Mouse (Mus musculus) B cell, adult 67 days (primary cell): ENCODE results near the gene Rrnad1. TPM values are rescaled to one million over a fixed set of nuclear protein-coding genes. Genes with fewer than 3 reads are reported as not detected.

Source experiments
- total RNA-seq, 2 experiments: library from RNA; stranded (reverse); gene quantifications; 4 replicates each; pipeline ENCODE4 v1.2.4; 2023

The Rrnad1 gene
- total RNA-seq = 10 to 100 TPM; 41.3 to 46.0 TPM

GRCm38 (mm10) chr3:87930078-87930795 lies at the start of gene Rrnad1, which contains the start of gene Isg20l2:
TSS of gene Rrnad1 (minus strand) at chr3:87930717.
TSS of gene Isg20l2 (plus strand) at chr3:87930314.

GRCm38 (mm10) chr3:87970939-87971488 lies 40.5 kb upstream of the Rrnad1 start, which contains the start of gene Nes:
TSS of gene Nes (plus strand) at chr3:87971078.

GRCm38 (mm10) chr3:87948378-87949265 lies 18.1 kb upstream of the Rrnad1 start, which contains the start of gene Crabp2:
TSS of gene Crabp2 (plus strand) at chr3:87948666.

GRCm38 (mm10) chr3:87919336-87920108 lies 11.0 kb downstream of the Rrnad1 start, which contains the start of gene Mrpl24:
TSS of gene Mrpl24 (plus strand) at chr3:87919506.

GRCm38 (mm10) chr3:87905880-87906485 lies 24.5 kb downstream of the Rrnad1 start, which contains the start of gene Hdgf:
TSS of gene Hdgf (plus strand) at chr3:87906321.

GRCm38 (mm10) chr3:87885281-87886003 lies 45.1 kb downstream of the Rrnad1 start, which contains the start of gene Prcc:
TSS of gene Prcc (minus strand) at chr3:87885608.

Other genes with a start within 250 kb of the Rrnad1 start
- gene Lrrc71, start 182.1 kb downstream of the Rrnad1 start, total RNA-seq = under 1 TPM in 1 of 2 experiments, not detected in 1; 0.67 TPM
- gene Ntrk1, start 135.6 kb downstream of the Rrnad1 start, total RNA-seq = not detected
- gene Insrr, start 133.8 kb downstream of the Rrnad1 start, total RNA-seq = under 1 TPM in 1 of 2 experiments, not detected in 1; 0.12 TPM
- 10 to 100 TPM; 22.3 to 30.3 TPM for gene Pear1, start 106.4 kb downstream of the Rrnad1 start, total RNA-seq
- gene Sh2d2a, start 84.0 kb downstream of the Rrnad1 start, total RNA-seq = 10 to 100 TPM; 29.2 to 32.6 TPM
- gene Prcc, start 45.1 kb downstream of the Rrnad1 start, total RNA-seq = 10 to 100 TPM; 56.5 to 62.3 TPM
- 10 to 100 TPM; 83.0 to 85.0 TPM for gene Hdgf, start 24.4 kb downstream of the Rrnad1 start, total RNA-seq
- gene Mrpl24, start 11.2 kb downstream of the Rrnad1 start, total RNA-seq = 100 to 1,000 TPM; 134 to 154 TPM
- 10 to 100 TPM; 65.3 to 67.4 TPM for gene Isg20l2, start 403 bp downstream of the Rrnad1 start, total RNA-seq
- gene Crabp2, start 17.9 kb upstream of the Rrnad1 start, total RNA-seq = 1 to 10 TPM in 1 of 2 experiments, not detected in 1; 3.1 TPM
- not detected for gene Nes, start 40.4 kb upstream of the Rrnad1 start, total RNA-seq
- gene Bcan, start 69.5 kb upstream of the Rrnad1 start, total RNA-seq = not detected
- gene Hapln2, start 96.9 kb upstream of the Rrnad1 start, total RNA-seq = not detected
- 10 to 100 TPM; 15.8 to 15.9 TPM for gene Gpatch4, start 112.4 kb upstream of the Rrnad1 start, total RNA-seq
- 10 to 100 TPM; 38.3 to 38.9 TPM for gene Naxe, start 127.8 kb upstream of the Rrnad1 start, total RNA-seq
- not detected for gene Ttc24, start 147.6 kb upstream of the Rrnad1 start, total RNA-seq
- under 1 TPM; 0.27 to 0.32 TPM for gene Iqgap3, start 151.3 kb upstream of the Rrnad1 start, total RNA-seq
- gene Mef2d, start 211.7 kb upstream of the Rrnad1 start, total RNA-seq = 100 to 1,000 TPM; 280 to 371 TPM